In genomic region chr16:5668403-5668967, GRCm38 (mm10) we compare ENCODE assay signal across 20 mouse cellular contexts.
A peak's percentile ranks its signal among the peaks of the same experiment; 100 is the strongest.
DNase-seq lines count a peak whose midpoint lies in the region; ATAC-seq and TF ChIP-seq lines count a peak whose summit lies in the region.
"Had no signal": no experiment of that assay in that cellular context is flagged by ENCODE, and none has a peak within 500 bp of the region (broad histone marks: within the 10 kb centered on the region; RNA-seq: fewer than 3 reads in every experiment).

No protein-coding gene starts in this region.

- no peak for TF ChIP-seq CTCF in midbrain, postnatal 0 days (IDR thresholded peaks at IDR 0.05)

- H3K27ac ChIP-seq in forebrain, embryonic 13.5 days: no peak overlapping the region
- no peak overlapping the region; the same call in 1 of the 2 replicates for H3K27ac ChIP-seq in forebrain, embryonic 15.5 days (replicated peaks)
- H3K27ac ChIP-seq in heart, embryonic 10.5 days: no peak overlapping the region
- no peak overlapping the region for H3K27ac ChIP-seq in midbrain, embryonic 13.5 days
- no peak overlapping the region for H3K27ac ChIP-seq in midbrain, embryonic 11.5 days (ENCODE audit: low read depth, low read length)
- peak overlapping the region; percentile 21; the same call in 1 of the 2 replicates for H3K27ac ChIP-seq in midbrain, postnatal 0 days (ENCODE audit: low read depth, low read length)
- no peak overlapping the region for H3K27ac ChIP-seq in limb, embryonic 10.5 days
- H3K27ac ChIP-seq: embryonic facial prominence, embryonic 10.5 days; heart, embryonic 13.5 days had no signal

- no peaks in the 10 kb centered on the region for H3K9me3 ChIP-seq in forebrain, embryonic 13.5 days (replicated peaks)
- no peaks in the 10 kb centered on the region for H3K9me3 ChIP-seq in forebrain, embryonic 15.5 days
- no peaks in the 10 kb centered on the region for H3K9me3 ChIP-seq in heart, embryonic 10.5 days
- no peaks in the 10 kb centered on the region for H3K9me3 ChIP-seq in midbrain, embryonic 13.5 days
- H3K9me3 ChIP-seq in midbrain, embryonic 11.5 days (ENCODE audit: control insufficient read depth, low read length): no peaks in the 10 kb centered on the region
- H3K9me3 ChIP-seq in midbrain, postnatal 0 days (ENCODE audit: low read length): no peaks in the 10 kb centered on the region
- H3K9me3 ChIP-seq in limb, embryonic 10.5 days (replicated peaks): no peaks in the 10 kb centered on the region
- H3K9me3 ChIP-seq: embryonic facial prominence, embryonic 10.5 days; heart, embryonic 13.5 days had no signal

- H3K4me1 ChIP-seq in forebrain, embryonic 13.5 days: peaks cover 7% of the 10 kb centered on the region; the same call in 1 of the 2 replicates
- H3K4me1 ChIP-seq in forebrain, embryonic 15.5 days: peaks cover 11% of the 10 kb centered on the region
- no peaks in the 10 kb centered on the region for H3K4me1 ChIP-seq in heart, embryonic 10.5 days
- H3K4me1 ChIP-seq in midbrain, embryonic 13.5 days (replicated peaks): no peaks in the 10 kb centered on the region
- H3K4me1 ChIP-seq in midbrain, embryonic 11.5 days (ENCODE audit: control insufficient read depth, insufficient read depth, low read length): no peaks in the 10 kb centered on the region
- H3K4me1 ChIP-seq in midbrain, postnatal 0 days (ENCODE audit: insufficient read depth, low read length): peaks cover 3% of the 10 kb centered on the region; the same call in 1 of the 2 replicates
- H3K4me1 ChIP-seq in limb, embryonic 10.5 days: no peaks in the 10 kb centered on the region
- H3K4me1 ChIP-seq: embryonic facial prominence, embryonic 10.5 days; heart, embryonic 13.5 days had no signal

- H3K4me3 ChIP-seq in forebrain, embryonic 13.5 days: no peak overlapping the region
- no peak overlapping the region for H3K4me3 ChIP-seq in forebrain, embryonic 15.5 days
- H3K4me3 ChIP-seq in heart, embryonic 10.5 days: no peak overlapping the region
- H3K4me3 ChIP-seq in midbrain, embryonic 13.5 days (replicated peaks): no peak overlapping the region
- no peak overlapping the region for H3K4me3 ChIP-seq in midbrain, embryonic 11.5 days (ENCODE audit: low read depth, low read length)
- no peak overlapping the region for H3K4me3 ChIP-seq in midbrain, postnatal 0 days (ENCODE audit: low read depth, low read length)
- no peak overlapping the region for H3K4me3 ChIP-seq in limb, embryonic 10.5 days
- H3K4me3 ChIP-seq: embryonic facial prominence, embryonic 10.5 days; heart, embryonic 13.5 days had no signal

- ATAC-seq in forebrain, embryonic 13.5 days: peak; percentile 33; the same call in 1 of the 2 replicates
- ATAC-seq in forebrain, embryonic 15.5 days (replicated peaks): no peak
- peak; percentile 45; the same call in 1 of the 2 replicates for ATAC-seq in midbrain, embryonic 13.5 days
- ATAC-seq in midbrain, embryonic 11.5 days (ENCODE audit: low FRiP score): no peak
- ATAC-seq in midbrain, postnatal 0 days (ENCODE audit: low FRiP score): no peak
- ATAC-seq: CD4-positive, CD25-positive, alpha-beta regulatory T cell, adult 4 months; intestine, embryonic 16.5 days had no signal

- H3K9ac ChIP-seq in forebrain, embryonic 13.5 days: no peak overlapping the region
- no peak overlapping the region for H3K9ac ChIP-seq in forebrain, embryonic 15.5 days (replicated peaks)
- no peak overlapping the region for H3K9ac ChIP-seq in midbrain, embryonic 13.5 days (replicated peaks)
- no peak overlapping the region for H3K9ac ChIP-seq in midbrain, embryonic 11.5 days (ENCODE audit: low read length)
- no peak overlapping the region for H3K9ac ChIP-seq in midbrain, postnatal 0 days (replicated peaks; ENCODE audit: low read length, poor library complexity, severe bottlenecking)
- H3K9ac ChIP-seq: heart, embryonic 13.5 days had no signal

- H3K4me2 ChIP-seq in forebrain, embryonic 13.5 days: no peak overlapping the region
- no peak overlapping the region for H3K4me2 ChIP-seq in forebrain, embryonic 15.5 days (replicated peaks)
- no peak overlapping the region for H3K4me2 ChIP-seq in midbrain, embryonic 13.5 days (replicated peaks)
- H3K4me2 ChIP-seq in midbrain, embryonic 11.5 days: no peak overlapping the region
- H3K4me2 ChIP-seq in midbrain, postnatal 0 days (ENCODE audit: low read depth, low read length, poor library complexity, severe bottlenecking): no peak overlapping the region
- H3K4me2 ChIP-seq: heart, embryonic 13.5 days had no signal

- WGBS in forebrain, embryonic 13.5 days: 38% methylated on average over 4 of the region's 4 CpGs
- 49% methylated on average over 4 of the region's 4 CpGs for WGBS in forebrain, embryonic 15.5 days
- WGBS in heart, embryonic 10.5 days: 72% methylated on average over 4 of the region's 4 CpGs
- WGBS in midbrain, embryonic 13.5 days: 39% methylated on average over 4 of the region's 4 CpGs
- 65% methylated on average over 4 of the region's 4 CpGs for WGBS in midbrain, embryonic 11.5 days
- WGBS in midbrain, postnatal 0 days: 36% methylated on average over 4 of the region's 4 CpGs
- 84% methylated on average over 4 of the region's 4 CpGs for WGBS in limb, embryonic 10.5 days

- H3K36me3 ChIP-seq in forebrain, embryonic 13.5 days (ENCODE audit: poor library complexity, severe bottlenecking): no peaks in the 10 kb centered on the region
- no peaks in the 10 kb centered on the region for H3K36me3 ChIP-seq in forebrain, embryonic 15.5 days
- no peaks in the 10 kb centered on the region for H3K36me3 ChIP-seq in heart, embryonic 10.5 days
- no peaks in the 10 kb centered on the region for H3K36me3 ChIP-seq in midbrain, embryonic 13.5 days
- no peaks in the 10 kb centered on the region for H3K36me3 ChIP-seq in midbrain, embryonic 11.5 days (ENCODE audit: control insufficient read depth, insufficient read depth, low read length)
- no peaks in the 10 kb centered on the region for H3K36me3 ChIP-seq in midbrain, postnatal 0 days (ENCODE audit: insufficient read depth, low read length)
- H3K36me3 ChIP-seq in limb, embryonic 10.5 days: no peaks in the 10 kb centered on the region
- H3K36me3 ChIP-seq: embryonic facial prominence, embryonic 10.5 days; G1E; heart, embryonic 13.5 days had no signal

- peak; percentile 70 for DNase-seq in heart, adult 11 months
- no peak for DNase-seq in heart, embryonic 10.5 days (ENCODE audit: low spot score)
- no peak for DNase-seq in midbrain, embryonic 11.5 days (ENCODE audit: low spot score, missing footprints)
- no peak for DNase-seq in midbrain, postnatal 0 days (ENCODE audit: low spot score)
- DNase-seq in limb, embryonic 10.5 days (ENCODE audit: low spot score): no peak
- DNase-seq: adrenal gland, adult 8-10 months; adrenal gland, postnatal 36 days; B cell, adult 2 months; cerebellum, adult 11-12 months; cerebellum, adult 9-11 months; gastrocnemius, postnatal 14 days; heart, postnatal 36 days had no signal

- H3K27me3 ChIP-seq in forebrain, embryonic 13.5 days: no peaks in the 10 kb centered on the region
- H3K27me3 ChIP-seq in forebrain, embryonic 15.5 days: no peaks in the 10 kb centered on the region
- no peaks in the 10 kb centered on the region for H3K27me3 ChIP-seq in heart, embryonic 10.5 days (ENCODE audit: insufficient read depth, poor library complexity, severe bottlenecking)
- no peaks in the 10 kb centered on the region for H3K27me3 ChIP-seq in midbrain, embryonic 13.5 days
- no peaks in the 10 kb centered on the region for H3K27me3 ChIP-seq in midbrain, embryonic 11.5 days (ENCODE audit: control insufficient read depth, insufficient read depth, low read length)
- no peaks in the 10 kb centered on the region for H3K27me3 ChIP-seq in midbrain, postnatal 0 days (ENCODE audit: insufficient read depth, low read length)
- H3K27me3 ChIP-seq in limb, embryonic 10.5 days (ENCODE audit: low read depth, poor library complexity, severe bottlenecking): no peaks in the 10 kb centered on the region
- H3K27me3 ChIP-seq: heart, embryonic 13.5 days had no signal

Comparison
In these comparisons a context has a peak if more than half of its experiments do, and no peak if none do; other contexts are left out.
1. ATAC-seq: peak in forebrain, embryonic 13.5 days (single experiment) and midbrain, embryonic 13.5 days (single experiment); none in forebrain, embryonic 15.5 days (single experiment), midbrain, embryonic 11.5 days (single experiment) and midbrain, postnatal 0 days (single experiment).